8 mouse cellular contexts compared by ENCODE assay signal in the genomic region with DNA sequence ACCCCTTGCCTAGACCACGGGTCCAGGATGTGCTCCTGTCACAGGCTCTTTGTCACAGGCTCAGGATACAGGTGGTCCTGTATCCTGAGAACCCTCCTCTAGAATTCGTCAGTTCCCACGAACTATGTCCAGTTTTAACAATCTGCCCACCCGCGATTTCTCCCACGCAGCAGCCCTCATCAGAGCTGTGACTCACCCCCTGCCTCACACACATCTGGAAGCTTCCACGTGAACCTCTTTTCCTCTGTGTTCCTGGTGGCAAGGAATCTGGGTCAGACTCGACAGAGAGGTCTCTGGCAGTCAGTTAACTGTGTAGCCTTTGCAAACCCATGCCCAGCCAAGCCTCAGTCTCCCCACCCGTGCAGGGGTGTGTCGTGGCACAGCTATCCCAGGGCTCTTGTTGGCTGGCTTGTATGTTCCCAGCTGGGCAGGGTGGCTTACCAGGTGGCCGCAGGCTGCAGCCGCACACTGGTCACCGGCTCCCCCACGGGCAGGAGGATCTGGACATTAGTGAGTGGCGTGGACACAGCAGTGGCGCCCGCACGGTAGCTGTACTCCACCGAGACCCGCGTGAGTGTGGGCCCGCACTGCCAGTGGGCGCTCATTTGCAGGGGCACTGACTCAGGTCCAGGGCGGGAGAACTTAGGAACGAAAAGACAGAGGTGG. TPM values are rescaled to one million over a fixed set of nuclear protein-coding genes. Genes with fewer than 3 reads are reported as not detected.
DNase-seq lines count a peak whose midpoint lies in the region; ATAC-seq lines count a peak whose summit lies in the region.

No protein-coding gene starts in this region.

- DNase-seq in liver, embryonic 11.5 days (ENCODE audit: low spot score): no peak
- no peak for DNase-seq in liver
- no peak for DNase-seq in limb, embryonic 11.5 days (ENCODE audit: low spot score)
- DNase-seq in gastrocnemius, adult 8-10 months (ENCODE audit: low spot score in 2 of 2): no peak
- no peak for DNase-seq in natural killer cell, adult 2 months (ENCODE audit: low spot score in 2 of 2)

- H3K9ac ChIP-seq in liver, embryonic 11.5 days (ENCODE audit: low read depth, low read length): no peak overlapping the region
- 0 out of 2 replicates have a peak overlapping the region, but pooled peaks have one; percentile 12 for H3K9ac ChIP-seq in forebrain, embryonic 12.5 days
- no peak overlapping the region for H3K9ac ChIP-seq in limb, embryonic 11.5 days (ENCODE audit: low read length)
- H3K9ac ChIP-seq in neural tube, embryonic 13.5 days: no peak overlapping the region

- ATAC-seq in liver, embryonic 11.5 days (replicated peaks; ENCODE audit: low FRiP score): no peak
- ATAC-seq in forebrain, embryonic 12.5 days (ENCODE audit: low FRiP score): peak; percentile 40
- ATAC-seq in limb, embryonic 11.5 days (ENCODE audit: insufficient number of reproducible peaks, low FRiP score, low TSS enrichment, low read depth): no peak
- ATAC-seq in neural tube, embryonic 13.5 days (ENCODE audit: low read depth): peak; percentile 40; the same call in 1 of the 2 replicates
- no peak for ATAC-seq in megakaryocyte progenitor cell, adult 5-6 weeks (replicated peaks; ENCODE audit: poor library complexity)

- WGBS in liver, embryonic 11.5 days: 40% methylated on average over 25 of the region's 25 CpGs
- 38% methylated on average over 25 of the region's 25 CpGs for WGBS in forebrain, embryonic 12.5 days
- 42% methylated on average over 25 of the region's 25 CpGs for WGBS in limb, embryonic 11.5 days
- WGBS in neural tube, embryonic 13.5 days: 40% methylated on average over 25 of the region's 25 CpGs

- peaks cover 37% of the 10 kb centered on the region for H3K27me3 ChIP-seq in liver, embryonic 11.5 days (replicated peaks; ENCODE audit: control insufficient read depth, insufficient read depth, low read length)
- peaks cover 39% of the 10 kb centered on the region for H3K27me3 ChIP-seq in forebrain, embryonic 12.5 days
- peaks cover 23% of the 10 kb centered on the region for H3K27me3 ChIP-seq in limb, embryonic 11.5 days (ENCODE audit: control insufficient read depth, insufficient read depth, low read length)
- H3K27me3 ChIP-seq in neural tube, embryonic 13.5 days: peaks cover 41% of the 10 kb centered on the region

- peak overlapping the region; percentile 52 for H3K4me2 ChIP-seq in liver, embryonic 11.5 days
- peak overlapping the region; percentile 44 for H3K4me2 ChIP-seq in forebrain, embryonic 12.5 days
- no peak overlapping the region for H3K4me2 ChIP-seq in limb, embryonic 11.5 days (ENCODE audit: low read depth, severe bottlenecking)
- peak overlapping the region; percentile 48 for H3K4me2 ChIP-seq in neural tube, embryonic 13.5 days

- no peaks in the 10 kb centered on the region for H3K9me3 ChIP-seq in liver, embryonic 11.5 days (ENCODE audit: control insufficient read depth, low read length)
- no peaks in the 10 kb centered on the region for H3K9me3 ChIP-seq in forebrain, embryonic 12.5 days
- H3K9me3 ChIP-seq in limb, embryonic 11.5 days (ENCODE audit: control insufficient read depth, low read length): no peaks in the 10 kb centered on the region
- no peaks in the 10 kb centered on the region for H3K9me3 ChIP-seq in neural tube, embryonic 13.5 days

- no peaks in the 10 kb centered on the region for H3K36me3 ChIP-seq in liver, embryonic 11.5 days (ENCODE audit: control insufficient read depth, insufficient read depth, low read length)
- H3K36me3 ChIP-seq in forebrain, embryonic 12.5 days (replicated peaks): peaks cover 9% of the 10 kb centered on the region; the same call in 1 of the 2 replicates
- no peaks in the 10 kb centered on the region for H3K36me3 ChIP-seq in limb, embryonic 11.5 days (ENCODE audit: control insufficient read depth, insufficient read depth, low read length)
- peaks cover 49% of the 10 kb centered on the region for H3K36me3 ChIP-seq in neural tube, embryonic 13.5 days

- no peak overlapping the region for H3K27ac ChIP-seq in liver, embryonic 11.5 days (ENCODE audit: low read depth, low read length)
- H3K27ac ChIP-seq in forebrain, embryonic 12.5 days: no peak overlapping the region
- no peak overlapping the region for H3K27ac ChIP-seq in limb, embryonic 11.5 days (replicated peaks; ENCODE audit: low read depth, low read length)
- H3K27ac ChIP-seq in neural tube, embryonic 13.5 days (replicated peaks): no peak overlapping the region

- 0 out of 2 replicates have a peak overlapping the region, but pooled peaks have one; percentile 7 for H3K4me3 ChIP-seq in liver, embryonic 11.5 days (ENCODE audit: low read depth, low read length)
- no peak overlapping the region for H3K4me3 ChIP-seq in forebrain, embryonic 12.5 days (replicated peaks)
- H3K4me3 ChIP-seq in limb, embryonic 11.5 days (ENCODE audit: low read depth, low read length): 0 out of 2 replicates have a peak overlapping the region, but pooled peaks have one; percentile 6
- no peak overlapping the region for H3K4me3 ChIP-seq in neural tube, embryonic 13.5 days

- no peaks in the 10 kb centered on the region; the same call in 1 of the 2 replicates for H3K4me1 ChIP-seq in liver, embryonic 11.5 days (replicated peaks; ENCODE audit: control insufficient read depth, insufficient read depth, low read length)
- H3K4me1 ChIP-seq in forebrain, embryonic 12.5 days: peaks cover 10% of the 10 kb centered on the region
- H3K4me1 ChIP-seq in limb, embryonic 11.5 days (ENCODE audit: control insufficient read depth, insufficient read depth, low read length): no peaks in the 10 kb centered on the region
- H3K4me1 ChIP-seq in neural tube, embryonic 13.5 days (replicated peaks): peaks cover 9% of the 10 kb centered on the region

RNA-seq across cellular contexts. Expression of a gene that starts 7.7 kb away (rescaled TPM):
- 2.1 and 2.9 TPM in 2 replicates for polyA plus RNA-seq in liver, embryonic 11.5 days (2014; fragmentation: Nextera tagmentation; extraction: Ambion mirVana)
- 0.36 and 0.72 TPM in 2 replicates for polyA plus RNA-seq in forebrain, embryonic 12.5 days (2016; fragmentation: Nextera tagmentation; extraction: Ambion mirVana)
- 0.35 and 0.61 TPM in 2 replicates for polyA plus RNA-seq in limb, embryonic 11.5 days (2014; fragmentation: Nextera tagmentation; extraction: Ambion mirVana)
- 0.42 and 0.59 TPM in 2 replicates for polyA plus RNA-seq in neural tube, embryonic 13.5 days (2015; fragmentation: Nextera tagmentation; extraction: Ambion mirVana)
- total RNA-seq in gastrocnemius, adult 8-10 months (2022): 1 to 10 TPM; 1.3 to 1.8 (median 1.5) TPM
- total RNA-seq in megakaryocyte progenitor cell, adult 5-6 weeks (2015): 0.15 and 0.54 TPM in 2 replicates
- 0.12 and 0.34 TPM in 2 replicates for total RNA-seq in megakaryocyte progenitor cell, adult 5-6 weeks (2017)

RNA-seq across cellular contexts. Expression of a gene that starts 16.2 kb away (rescaled TPM):
- 20.8 and 21.1 TPM in 2 replicates for polyA plus RNA-seq in liver, embryonic 11.5 days (2014; fragmentation: Nextera tagmentation; extraction: Ambion mirVana)
- polyA plus RNA-seq in forebrain, embryonic 12.5 days (2016; fragmentation: Nextera tagmentation; extraction: Ambion mirVana): 38.4 and 38.9 TPM in 2 replicates
- 2.7 and 3.4 TPM in 2 replicates for polyA plus RNA-seq in limb, embryonic 11.5 days (2014; fragmentation: Nextera tagmentation; extraction: Ambion mirVana)
- 54.2 and 55.0 TPM in 2 replicates for polyA plus RNA-seq in neural tube, embryonic 13.5 days (2015; fragmentation: Nextera tagmentation; extraction: Ambion mirVana)
- total RNA-seq in gastrocnemius, adult 8-10 months (2022): under 1 TPM in 2 of 4 experiments, not detected in 2; 0.08 to 0.65 TPM
- total RNA-seq in megakaryocyte progenitor cell, adult 5-6 weeks (2015): 49.8 and 51.5 TPM in 2 replicates
- 83.6 and 91.1 TPM in 2 replicates for total RNA-seq in megakaryocyte progenitor cell, adult 5-6 weeks (2017)

RNA-seq across cellular contexts. Expression of a gene that starts 20.3 kb away (rescaled TPM):
- polyA plus RNA-seq in liver, embryonic 11.5 days (2014; fragmentation: Nextera tagmentation; extraction: Ambion mirVana): 1.3 and 2.0 TPM in 2 replicates
- polyA plus RNA-seq in forebrain, embryonic 12.5 days (2016; fragmentation: Nextera tagmentation; extraction: Ambion mirVana): not detected in 2 replicates
- polyA plus RNA-seq in limb, embryonic 11.5 days (2014; fragmentation: Nextera tagmentation; extraction: Ambion mirVana): not detected in 2 replicates
- 0.46 and 1.0 TPM in 2 replicates for polyA plus RNA-seq in neural tube, embryonic 13.5 days (2015; fragmentation: Nextera tagmentation; extraction: Ambion mirVana)
- under 1 TPM in 1 of 4 experiments, not detected in 3; 0.54 TPM for total RNA-seq in gastrocnemius, adult 8-10 months (2022)
- total RNA-seq in megakaryocyte progenitor cell, adult 5-6 weeks (2015): 7.1 and 7.2 TPM in 2 replicates
- 1.2 and 1.8 TPM in 2 replicates for total RNA-seq in megakaryocyte progenitor cell, adult 5-6 weeks (2017)

RNA-seq across cellular contexts. Expression of a gene that starts 33.2 kb away (rescaled TPM):
- polyA plus RNA-seq in liver, embryonic 11.5 days (2014; fragmentation: Nextera tagmentation; extraction: Ambion mirVana): 10.1 and 11.0 TPM in 2 replicates
- polyA plus RNA-seq in forebrain, embryonic 12.5 days (2016; fragmentation: Nextera tagmentation; extraction: Ambion mirVana): 2.5 and 2.9 TPM in 2 replicates
- polyA plus RNA-seq in limb, embryonic 11.5 days (2014; fragmentation: Nextera tagmentation; extraction: Ambion mirVana): 1.4 and 2.5 TPM in 2 replicates
- 3.9 and 4.0 TPM in 2 replicates for polyA plus RNA-seq in neural tube, embryonic 13.5 days (2015; fragmentation: Nextera tagmentation; extraction: Ambion mirVana)
- 1 to 10 TPM; 1.4 to 2.0 (median 1.6) TPM for total RNA-seq in gastrocnemius, adult 8-10 months (2022)
- 9.3 and 11.8 TPM in 2 replicates for total RNA-seq in megakaryocyte progenitor cell, adult 5-6 weeks (2015)
- 7.7 and 9.9 TPM in 2 replicates for total RNA-seq in megakaryocyte progenitor cell, adult 5-6 weeks (2017)

RNA-seq across cellular contexts. Expression of a gene that starts 37.7 kb away (rescaled TPM):
- 0.41 and 0.45 TPM in 2 replicates for polyA plus RNA-seq in liver, embryonic 11.5 days (2014; fragmentation: Nextera tagmentation; extraction: Ambion mirVana)
- polyA plus RNA-seq in forebrain, embryonic 12.5 days (2016; fragmentation: Nextera tagmentation; extraction: Ambion mirVana): 13.7 and 16.0 TPM in 2 replicates
- 0.50 and 0.59 TPM in 2 replicates for polyA plus RNA-seq in limb, embryonic 11.5 days (2014; fragmentation: Nextera tagmentation; extraction: Ambion mirVana)
- 16.6 and 17.7 TPM in 2 replicates for polyA plus RNA-seq in neural tube, embryonic 13.5 days (2015; fragmentation: Nextera tagmentation; extraction: Ambion mirVana)
- total RNA-seq in gastrocnemius, adult 8-10 months (2022): under 1 TPM in 3 of 4 experiments, not detected in 1; 0.10 to 0.21 (median 0.20) TPM
- total RNA-seq in megakaryocyte progenitor cell, adult 5-6 weeks (2015): 0.64 and 1.8 TPM in 2 replicates
- total RNA-seq in megakaryocyte progenitor cell, adult 5-6 weeks (2017): 0.79 and 0.98 TPM in 2 replicates

Comparison
In these comparisons a context has a peak if more than half of its experiments do, and no peak if none do; other contexts are left out.
1. ATAC-seq: peak in forebrain, embryonic 12.5 days (single experiment) and neural tube, embryonic 13.5 days (single experiment); none in liver, embryonic 11.5 days (single experiment), limb, embryonic 11.5 days (single experiment) and megakaryocyte progenitor cell, adult 5-6 weeks (single experiment).
2. H3K4me3 ChIP-seq: peak in liver, embryonic 11.5 days (single experiment) and limb, embryonic 11.5 days (single experiment); none in forebrain, embryonic 12.5 days (single experiment) and neural tube, embryonic 13.5 days (single experiment).